Mouse (Mus musculus): ENCODE data around the gene Rassf2.

DNA sequence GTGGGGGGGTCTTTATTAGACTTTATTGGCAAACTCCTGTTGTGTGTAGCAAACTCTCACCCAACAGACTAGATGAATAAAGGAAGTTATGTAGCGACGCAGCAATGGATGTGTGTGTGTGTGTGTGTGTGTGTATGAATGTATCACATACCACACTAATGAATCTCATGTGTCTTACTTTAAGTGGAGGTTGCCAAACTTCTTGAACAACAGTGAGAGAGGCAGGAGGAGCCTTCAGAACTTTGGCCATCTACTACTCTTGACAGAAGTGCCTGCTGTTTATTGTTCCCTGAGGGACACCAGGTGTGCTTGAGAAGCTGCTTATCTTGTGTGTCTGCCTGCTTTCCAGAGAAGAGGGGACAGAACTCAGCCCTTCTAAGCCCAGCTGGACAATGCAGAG, 19.3 kb downstream of the Rassf2 start:
- TF ChIP-seq TAL1 (IDR thresholded peaks at IDR 0.05; ENCODE audit: low read length) (no peak), GATA1 (IDR thresholded peaks at IDR 0.05; ENCODE audit: low read length) (no peak)

Measured in erythroblast, embryonic 14.5 days (primary cell).